Mouse (Mus musculus) erythroblast, embryonic 14.5 days (primary cell): Measurements from ENCODE around the gene Efna5. TPM values are rescaled to one million over a fixed set of nuclear protein-coding genes. Genes with fewer than 3 reads are reported as not detected.

Source experiments
- H3K27me3 ChIP-seq: 2 replicates; pipeline ENCODE4 v1.6.1; 2012; ENCODE audit warnings: inconsistent platforms; ENCODE audit not compliant: control insufficient read depth
- H3K36me3 ChIP-seq: 2 replicates; pipeline ENCODE4 v1.6.1; 2012; ENCODE audit warnings: mild to moderate bottlenecking, inconsistent platforms; ENCODE audit not compliant: control insufficient read depth
- H3K4me1 ChIP-seq: 2 replicates; pipeline ENCODE4 v1.6.1; 2012; ENCODE audit warnings: inconsistent platforms; ENCODE audit not compliant: control insufficient read depth
- H3K4me3 ChIP-seq: replicated peaks from 2 replicates; pipeline ENCODE3; 2012; ENCODE audit warnings: moderate library complexity, mild to moderate bottlenecking, inconsistent platforms
- H3K9me3 ChIP-seq: 2 replicates; pipeline ENCODE4 v1.6.1; 2012; ENCODE audit warnings: low read length, inconsistent platforms, mixed read lengths; ENCODE audit not compliant: control insufficient read depth
- GATA1 ChIP-seq: IDR thresholded peaks from 2 replicates; pipeline ENCODE4 v1.6.1; 2012; ENCODE audit warnings: low read length, inconsistent platforms, mixed read lengths
- TAL1 ChIP-seq: IDR thresholded peaks from 3 replicates; pipeline ENCODE4 v1.6.1; 2012; ENCODE audit warnings: low read length, inconsistent platforms, mixed read lengths
- polyA plus RNA-seq: library from polyadenylated mRNA; stranded (reverse); fragments of >175 nt; gene quantifications from 2 replicates; pipeline ENCODE4 v1.2.3, GENCODE M21; 2012

Gene Efna5
- polyA plus RNA-seq, 1 experiment: not detected

- Histone ChIP-seq H3K4me1 (no peaks in the 10 kb centered on the region), H3K36me3 (no peaks in the 10 kb centered on the region), H3K9me3 (no peaks in the 10 kb centered on the region), H3K4me3 (no peak overlapping the region), H3K27me3 (no peaks in the 10 kb centered on the region)
- no peak for TF ChIP-seq GATA1
- TF ChIP-seq TAL1: no peak
Observed at GRCm38 (mm10) chr17:62734067-62734466, 147.1 kb downstream of the Efna5 start.

GRCm38 (mm10) chr17:62729754-62730470, 151.2 kb downstream of the Efna5 start:
- no peaks in the 10 kb centered on the region for H3K27me3 ChIP-seq
- H3K4me1 ChIP-seq: no peaks in the 10 kb centered on the region
- H3K9me3 ChIP-seq: no peaks in the 10 kb centered on the region
- H3K4me3 ChIP-seq: no peak overlapping the region
- TF ChIP-seq GATA1: no peak
- no peak for TF ChIP-seq TAL1
- H3K36me3 ChIP-seq: no peaks in the 10 kb centered on the region

GRCm38 (mm10) chr17:62728142-62728917, 152.8 kb downstream of the Efna5 start:
- Histone ChIP-seq H3K9me3 (no peaks in the 10 kb centered on the region), H3K36me3 (no peaks in the 10 kb centered on the region), H3K4me1 (no peaks in the 10 kb centered on the region), H3K27me3 (no peaks in the 10 kb centered on the region), H3K4me3 (no peak overlapping the region)
- no peak for TF ChIP-seq GATA1
- no peak for TF ChIP-seq TAL1

GRCm38 (mm10) chr17:62726102-62726501, 155.0 kb downstream of the Efna5 start:
- no peak overlapping the region for H3K4me3 ChIP-seq
- H3K4me1 ChIP-seq: no peaks in the 10 kb centered on the region
- H3K36me3 ChIP-seq: no peaks in the 10 kb centered on the region
- TF ChIP-seq TAL1: no peak
- TF ChIP-seq GATA1: no peak
- no peaks in the 10 kb centered on the region for H3K27me3 ChIP-seq
- no peaks in the 10 kb centered on the region for H3K9me3 ChIP-seq

- TF ChIP-seq GATA1: no peak
- no peaks in the 10 kb centered on the region for H3K4me1 ChIP-seq
- H3K36me3 ChIP-seq: no peaks in the 10 kb centered on the region
- H3K27me3 ChIP-seq: no peaks in the 10 kb centered on the region
- H3K4me3 ChIP-seq: no peak overlapping the region
- no peaks in the 10 kb centered on the region; the same call in 1 of the 2 replicates for H3K9me3 ChIP-seq
Observed at GRCm38 (mm10) chr17:62722962-62723361, 158.2 kb downstream of the Efna5 start.

GRCm38 (mm10) chr17:62721595-62721994, 159.5 kb downstream of the Efna5 start:
- H3K36me3 ChIP-seq: no peaks in the 10 kb centered on the region
- H3K27me3 ChIP-seq: no peaks in the 10 kb centered on the region
- H3K9me3 ChIP-seq: no peaks in the 10 kb centered on the region; the same call in 1 of the 2 replicates
- no peak overlapping the region for H3K4me3 ChIP-seq
- H3K4me1 ChIP-seq: no peaks in the 10 kb centered on the region
- TF ChIP-seq GATA1 (no peak), TAL1 (no peak)

- no peaks in the 10 kb centered on the region for H3K4me1 ChIP-seq
- TF ChIP-seq GATA1 (no peak), TAL1 (no peak)
- H3K27me3 ChIP-seq: no peaks in the 10 kb centered on the region
Observed at GRCm38 (mm10) chr17:62720740-62721450, 160.2 kb downstream of the Efna5 start.

GRCm38 (mm10) chr17:62717426-62718131, 163.5 kb downstream of the Efna5 start:
- Histone ChIP-seq H3K27me3 (no peaks in the 10 kb centered on the region), H3K4me3 (no peak overlapping the region), H3K36me3 (no peaks in the 10 kb centered on the region), H3K9me3 (peaks cover 2% of the 10 kb centered on the region; the same call in 1 of the 2 replicates), H3K4me1 (no peaks in the 10 kb centered on the region)
- no peak for TF ChIP-seq TAL1
- no peak for TF ChIP-seq GATA1

More at GRCm38 (mm10) chr17:62720740-62721450, 160.2 kb downstream of the Efna5 start:
- Histone ChIP-seq H3K36me3 (no peaks in the 10 kb centered on the region), H3K4me3 (no peak overlapping the region), H3K9me3 (no peaks in the 10 kb centered on the region; the same call in 1 of the 2 replicates)
